Mouse (Mus musculus) embryonic facial prominence, embryonic 10.5 days (tissue): ENCODE measurements at regions not wholly inside any gene's neighbourhood (a gene's known extent, or its start where the extent isn't known, plus 50 kb on each side); places are given as distances from the start of the nearest gene placed in this dataset.

Source experiments
- DNase-seq: peaks from one replicate; pipeline ENCODE4 v3.0.0-alpha.2; 2017; ENCODE audit warnings: low spot score
- H3K27ac ChIP-seq: fragments of 300-500 bp; sonication (generic); replicated peaks from 2 replicates; pipeline ENCODE4 v1.5.1; 2016; ENCODE audit warnings: mild to moderate bottlenecking
- H3K27me3 ChIP-seq: fragments of 300-500 bp; sonication (generic); replicated peaks from 2 replicates; pipeline ENCODE4 v1.6.1; 2016; ENCODE audit warnings: low read depth, mild to moderate bottlenecking; ENCODE audit not compliant: poor library complexity, severe bottlenecking
- H3K36me3 ChIP-seq: fragments of 300-500 bp; sonication (generic); replicated peaks from 2 replicates; pipeline ENCODE4 v1.6.1; 2016; ENCODE audit warnings: mild to moderate bottlenecking, moderate library complexity
- H3K4me1 ChIP-seq: fragments of 300-500 bp; sonication (generic); 2 replicates; pipeline ENCODE4 v1.6.1; 2016
- H3K4me3 ChIP-seq: fragments of 300-500 bp; sonication (generic); 2 replicates; pipeline ENCODE4 v1.5.1; 2016; ENCODE audit warnings: mild to moderate bottlenecking, moderate library complexity
- H3K9me3 ChIP-seq: fragments of 300-500 bp; sonication (generic); 2 replicates; pipeline ENCODE4 v1.6.1; 2016; ENCODE audit warnings: mild to moderate bottlenecking
- WGBS: fragments of 180-500 bp; shearing (Covaris S2); methylation state at CpG from one replicate; pipeline ENCODE4 v1.1.7; 2016; 5-methylcytosine and 5-hydroxymethylcytosine counted together

DNA sequence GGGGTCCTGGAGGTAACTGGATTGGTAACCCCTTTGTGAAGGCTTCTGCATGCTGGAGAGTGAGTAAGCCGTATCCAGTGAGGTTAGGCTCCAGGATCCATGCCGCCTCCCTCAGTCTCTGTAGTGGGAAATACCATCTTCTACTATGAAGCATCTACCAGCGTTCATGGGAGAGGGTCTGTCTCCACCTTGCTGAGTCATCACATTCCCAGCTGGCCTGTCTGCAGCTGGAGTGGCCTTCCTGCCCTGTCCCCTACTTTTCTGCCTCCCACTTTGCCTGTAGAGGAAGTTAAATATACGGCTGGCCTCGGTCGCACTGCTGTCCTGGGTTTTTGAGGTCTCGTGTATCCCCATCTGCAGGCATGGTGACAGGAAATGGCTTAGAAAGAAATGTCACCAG lies 78.0 kb upstream of the Sec14l1 start:
- no peak overlapping the region for H3K27ac ChIP-seq
- H3K9me3 ChIP-seq: 0 out of 2 replicates have a peak, but pooled peaks cover 2% of the 10 kb centered on the region
- H3K4me3 ChIP-seq: no peak overlapping the region
- H3K36me3 ChIP-seq: no peaks in the 10 kb centered on the region
- WGBS: 74% methylated on average over 7 of the region's 7 CpGs
- DNase-seq: no peak
- H3K4me1 ChIP-seq: peaks cover 35% of the 10 kb centered on the region
- H3K27me3 ChIP-seq: peaks cover 26% of the 10 kb centered on the region

DNA sequence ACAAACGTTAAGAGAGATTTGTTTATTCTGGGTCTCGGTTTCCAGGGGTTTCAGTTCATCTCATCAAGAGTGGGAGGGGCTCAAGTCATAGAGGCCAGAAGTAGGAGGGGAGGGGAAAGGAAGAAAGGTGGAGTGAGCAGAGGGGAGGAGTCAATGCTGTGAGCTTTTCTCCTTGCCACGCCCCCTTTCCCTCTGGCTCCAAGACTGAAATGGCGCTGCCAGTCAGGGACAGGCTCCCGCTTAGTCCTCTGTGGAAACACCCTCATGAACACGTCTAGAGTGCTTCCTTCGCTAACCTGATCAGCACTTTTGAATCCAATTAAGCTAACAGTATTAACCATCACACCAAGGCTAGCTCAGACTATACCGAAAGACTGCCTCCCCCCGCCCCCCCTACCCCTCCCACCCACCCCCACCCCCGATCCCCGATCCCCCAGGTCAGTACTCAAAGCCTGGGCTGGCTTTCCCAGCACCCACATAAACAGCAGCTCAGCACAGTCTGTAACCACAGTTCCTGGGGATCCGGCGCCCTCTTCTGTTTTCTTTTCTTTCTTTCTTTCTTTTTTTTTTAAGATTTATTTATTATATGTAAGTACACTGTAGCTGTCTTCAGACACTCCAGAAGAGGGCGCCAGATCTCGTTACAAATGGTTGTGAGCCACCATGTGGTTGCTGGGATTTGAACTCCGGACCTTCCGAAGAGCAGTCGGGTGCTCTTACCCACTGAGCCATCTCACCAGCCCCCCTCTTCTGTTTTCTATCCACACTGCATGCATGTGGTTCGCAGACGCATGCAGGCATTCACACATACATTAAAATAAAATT lies 76.5 kb upstream of the Sec14l1 start:
- peak overlapping the region; percentile 44 for H3K27ac ChIP-seq
- peak overlapping the region; percentile 45 for H3K4me3 ChIP-seq
- peaks cover 40% of the 10 kb centered on the region for H3K4me1 ChIP-seq
- H3K9me3 ChIP-seq: no peaks in the 10 kb centered on the region
- 34% methylated on average over 20 of the region's 20 CpGs for WGBS
- DNase-seq: peak; percentile 70
- H3K27me3 ChIP-seq: peaks cover 41% of the 10 kb centered on the region
- no peaks in the 10 kb centered on the region for H3K36me3 ChIP-seq

- DNase-seq: no peak
- H3K27ac ChIP-seq: no peak overlapping the region
- no peaks in the 10 kb centered on the region for H3K9me3 ChIP-seq
- no peaks in the 10 kb centered on the region for H3K36me3 ChIP-seq
- peaks cover 40% of the 10 kb centered on the region for H3K4me1 ChIP-seq
- no peak overlapping the region for H3K4me3 ChIP-seq
- 10% methylated on average over 4 of the region's 4 CpGs for WGBS
- peaks cover 41% of the 10 kb centered on the region for H3K27me3 ChIP-seq
These were observed 74.1 kb upstream of the Sec14l1 start for GRCm38 (mm10) chr11:117040829-117041228.

GRCm38 (mm10) chr11:117042336-117042735 lies 72.6 kb upstream of the Sec14l1 start:
- Histone ChIP-seq H3K9me3 (no peaks in the 10 kb centered on the region), H3K4me3 (no peak overlapping the region), H3K27me3 (peaks cover 36% of the 10 kb centered on the region), H3K4me1 (peaks cover 34% of the 10 kb centered on the region), H3K27ac (no peak overlapping the region), H3K36me3 (no peaks in the 10 kb centered on the region)
- 81% methylated on average over 5 of the region's 5 CpGs for WGBS
- DNase-seq: no peak

- no peak overlapping the region for H3K4me3 ChIP-seq
- peaks cover 36% of the 10 kb centered on the region for H3K27me3 ChIP-seq
- H3K4me1 ChIP-seq: peaks cover 32% of the 10 kb centered on the region
- WGBS: 7% methylated on average over 8 of the region's 8 CpGs
- H3K9me3 ChIP-seq: no peaks in the 10 kb centered on the region
- no peaks in the 10 kb centered on the region for H3K36me3 ChIP-seq
- peak; percentile 79 for DNase-seq
- H3K27ac ChIP-seq: no peak overlapping the region
These were observed 71.4 kb upstream of the Sec14l1 start for GRCm38 (mm10) chr11:117043524-117043923.

DNA sequence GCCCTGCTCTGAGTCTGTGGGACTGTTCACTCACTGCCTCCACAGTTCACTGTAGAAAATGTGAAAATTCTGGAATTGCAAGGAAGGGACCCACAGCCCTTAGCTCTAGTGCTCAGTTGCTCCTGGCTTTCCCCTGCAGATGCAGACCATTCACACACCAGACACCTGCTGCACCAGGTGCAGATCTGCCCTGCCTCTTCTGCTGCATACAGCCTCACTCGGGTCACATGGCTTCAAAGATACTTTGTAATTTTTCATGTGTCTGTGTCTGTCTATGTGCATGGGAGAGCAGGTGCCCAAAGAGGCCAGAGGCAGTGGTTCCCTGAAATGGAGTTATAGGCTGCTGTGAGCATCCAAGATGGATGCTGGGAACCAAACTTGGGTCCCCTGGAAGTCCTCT lies 70.2 kb upstream of the Sec14l1 start:
- no peak for DNase-seq
- 82% methylated on average over 1 of the region's 1 CpGs for WGBS

DNA sequence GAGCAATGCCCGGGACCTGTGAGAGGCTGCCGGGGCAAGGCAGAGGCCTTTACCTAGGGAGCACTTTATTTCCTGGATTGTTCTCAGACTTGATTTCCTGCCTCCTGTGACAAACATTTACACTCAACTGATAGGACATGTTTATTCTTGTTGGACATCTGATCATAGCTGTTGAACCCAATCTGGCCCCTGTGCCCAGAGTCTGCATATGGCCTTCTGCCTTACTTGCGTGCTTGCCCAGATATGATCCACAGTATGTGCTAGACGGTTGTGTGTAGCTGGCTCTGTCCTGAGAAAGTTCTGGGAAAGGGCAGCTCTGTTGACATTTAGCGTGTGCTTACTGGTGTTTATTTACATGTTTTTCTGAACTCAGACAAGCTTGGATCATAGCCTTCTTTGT lies 68.3 kb upstream of the Sec14l1 start:
- no peak overlapping the region for H3K27ac ChIP-seq
- peaks cover 5% of the 10 kb centered on the region for H3K9me3 ChIP-seq
- H3K4me3 ChIP-seq: no peak overlapping the region
- WGBS: 89% methylated on average over 5 of the region's 5 CpGs
- H3K4me1 ChIP-seq: peaks cover 19% of the 10 kb centered on the region
- peaks cover 19% of the 10 kb centered on the region for H3K27me3 ChIP-seq
- DNase-seq: no peak
- no peaks in the 10 kb centered on the region for H3K36me3 ChIP-seq

More for the DNA sequence above, 70.2 kb upstream of the Sec14l1 start:
- Histone ChIP-seq H3K27ac (no peak overlapping the region), H3K36me3 (no peaks in the 10 kb centered on the region), H3K27me3 (peaks cover 36% of the 10 kb centered on the region), H3K4me1 (peaks cover 31% of the 10 kb centered on the region), H3K4me3 (no peak overlapping the region), H3K9me3 (no peaks in the 10 kb centered on the region)

- Histone ChIP-seq H3K4me3 (0 out of 2 replicates have a peak overlapping the region, but pooled peaks have one; percentile 8), H3K27ac (peak overlapping the region; percentile 59), H3K36me3 (no peaks in the 10 kb centered on the region), H3K9me3 (peaks cover 8% of the 10 kb centered on the region), H3K4me1 (peaks cover 14% of the 10 kb centered on the region), H3K27me3 (peaks cover 12% of the 10 kb centered on the region)
- WGBS: 42% methylated on average over 22 of the region's 22 CpGs
- DNase-seq: peak; percentile 36
These were observed 67.6 kb upstream of the Sec14l1 start for GRCm38 (mm10) chr11:117047172-117047950.

DNA sequence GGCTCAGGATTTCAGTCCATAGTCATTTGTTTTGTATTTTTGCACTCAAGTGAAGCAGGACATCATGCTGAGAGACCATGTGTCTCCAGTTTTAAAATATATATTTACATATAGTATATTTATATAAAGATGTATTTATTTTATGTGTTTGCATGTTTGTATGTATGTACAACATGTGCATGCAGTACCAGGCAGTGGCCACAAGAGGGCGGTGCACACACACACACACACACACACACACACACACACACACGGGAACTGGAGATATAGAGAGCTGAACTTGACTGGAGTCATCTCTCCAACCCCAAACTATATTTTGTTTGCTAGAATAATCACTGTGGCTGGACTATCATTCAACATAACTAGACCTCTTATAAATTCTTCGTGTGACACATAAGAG lies 66.1 kb upstream of the Sec14l1 start:
- DNase-seq: no peak
- no peak overlapping the region for H3K4me3 ChIP-seq
- no peak overlapping the region for H3K27ac ChIP-seq
- WGBS: 76% methylated on average over 3 of the region's 3 CpGs
- no peaks in the 10 kb centered on the region for H3K27me3 ChIP-seq
- H3K4me1 ChIP-seq: peaks cover 14% of the 10 kb centered on the region
- no peaks in the 10 kb centered on the region for H3K36me3 ChIP-seq
- H3K9me3 ChIP-seq: peaks cover 8% of the 10 kb centered on the region

GRCm38 (mm10) chr11:117050788-117051187 lies 64.2 kb upstream of the Sec14l1 start:
- WGBS: 89% methylated on average over 7 of the region's 7 CpGs
- peaks cover 8% of the 10 kb centered on the region for H3K9me3 ChIP-seq
- no peak for DNase-seq
- no peaks in the 10 kb centered on the region for H3K27me3 ChIP-seq
- H3K36me3 ChIP-seq: no peaks in the 10 kb centered on the region
- peaks cover 14% of the 10 kb centered on the region for H3K4me1 ChIP-seq
- no peak overlapping the region for H3K27ac ChIP-seq
- no peak overlapping the region for H3K4me3 ChIP-seq

DNA sequence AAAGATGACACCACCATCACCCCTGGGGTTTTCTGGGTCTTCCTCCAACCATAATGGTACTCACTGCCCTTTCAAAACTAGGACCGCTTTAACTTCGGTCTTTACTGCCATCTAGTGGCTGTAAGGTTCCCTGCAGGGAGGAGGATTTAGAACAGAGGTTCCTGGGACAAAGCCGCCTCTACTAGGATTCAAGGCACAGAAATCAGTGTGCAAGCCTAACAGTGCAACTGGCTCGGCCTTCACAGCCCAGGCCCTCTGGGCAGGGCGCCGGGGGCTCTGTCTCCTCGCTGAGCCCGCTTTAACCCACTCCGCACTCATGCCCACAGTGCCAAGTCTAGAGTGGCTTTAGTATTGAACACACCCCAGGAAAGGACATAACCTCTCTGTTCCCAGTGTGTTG lies 58.0 kb upstream of the Sec14l1 start:
- H3K9me3 ChIP-seq: no peaks in the 10 kb centered on the region
- H3K4me1 ChIP-seq: peaks cover 23% of the 10 kb centered on the region
- H3K36me3 ChIP-seq: no peaks in the 10 kb centered on the region
- peaks cover 13% of the 10 kb centered on the region; the same call in 1 of the 2 replicates for H3K27me3 ChIP-seq
- WGBS: 12% methylated on average over 9 of the region's 9 CpGs
- H3K27ac ChIP-seq: peak overlapping the region; percentile 77; the same call in 1 of the 2 replicates
- no peak overlapping the region for H3K4me3 ChIP-seq
- DNase-seq: peak; percentile 76

- peaks cover 13% of the 10 kb centered on the region; the same call in 1 of the 2 replicates for H3K27me3 ChIP-seq
- WGBS: 40% methylated on average over 7 of the region's 7 CpGs
- peaks cover 24% of the 10 kb centered on the region for H3K4me1 ChIP-seq
- H3K4me3 ChIP-seq: no peak overlapping the region
- peak overlapping the region; percentile 77; the same call in 1 of the 2 replicates for H3K27ac ChIP-seq
- no peaks in the 10 kb centered on the region for H3K9me3 ChIP-seq
- DNase-seq: peak; percentile 65
- no peaks in the 10 kb centered on the region for H3K36me3 ChIP-seq
These were observed 57.5 kb upstream of the Sec14l1 start for GRCm38 (mm10) chr11:117057451-117057850.
